Mouse (Mus musculus) cerebellum, postnatal 10 days (tissue): Measurements from ENCODE around the gene Snhg11.
"Not testable (repeated sequence)": the region's sequence is repeated elsewhere in the genome, so short reads cannot be mapped to it uniquely, and the experiment has no call there.

Source experiments
- DNase-seq, 2 experiments: peaks; one replicate each; pipeline ENCODE4 v3.0.0; 2021; ENCODE audit warnings: mixed read lengths in 2 of 2

Snhg11 gene

DNA sequence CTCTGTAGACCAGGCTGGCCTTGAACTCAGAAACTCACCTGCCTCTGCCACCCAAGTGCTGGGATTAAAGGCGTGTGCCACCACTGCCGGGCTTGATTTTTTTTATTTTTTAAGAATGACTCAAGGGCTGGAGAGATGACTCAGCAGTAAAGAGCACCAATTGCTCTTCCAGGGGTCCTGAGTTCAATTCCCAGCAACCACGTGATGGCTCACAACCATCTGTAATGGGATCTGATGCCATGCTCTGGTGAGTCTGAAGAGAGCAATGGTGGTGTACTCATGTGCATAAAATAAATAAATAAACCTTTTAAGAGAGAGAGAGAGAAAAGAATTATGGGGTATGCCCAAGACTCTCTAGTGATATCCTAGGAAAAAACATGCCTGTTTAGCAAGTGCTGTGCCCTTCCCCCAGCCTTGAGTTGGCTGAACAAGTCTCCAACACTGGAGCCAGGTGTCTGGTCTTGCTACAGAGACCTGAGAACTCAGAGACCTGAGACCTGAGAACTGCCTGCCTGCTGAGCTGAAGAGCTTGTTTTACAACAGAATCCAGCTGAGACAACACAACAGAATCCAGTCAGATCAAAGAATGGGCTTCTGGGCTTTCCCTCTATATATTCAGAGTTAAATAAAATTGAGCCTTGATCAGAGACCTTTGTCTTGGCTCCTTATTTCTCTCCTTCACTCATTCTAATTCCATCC lies 5.8 kb upstream of the Snhg11 start:
- DNase-seq = no peak

DNA sequence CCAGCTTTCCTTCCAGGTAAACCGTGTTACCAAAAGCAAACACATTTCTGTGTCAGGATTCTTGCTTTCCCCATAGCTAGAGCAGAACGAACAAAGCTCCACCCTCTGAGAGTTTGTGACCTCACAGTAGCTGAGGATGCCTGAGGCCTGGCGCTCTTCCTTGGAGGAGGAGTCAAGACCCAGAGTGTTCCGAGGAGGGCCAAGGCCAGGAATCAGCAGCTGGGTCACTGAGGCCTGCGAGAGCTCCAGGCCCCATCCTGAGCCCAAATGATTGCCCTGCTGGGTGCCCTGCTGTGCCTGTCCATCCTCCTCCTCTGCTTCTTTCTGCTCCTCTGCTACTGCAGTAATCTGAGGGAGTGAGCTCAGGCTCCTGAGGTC lies 5.3 kb upstream of the Snhg11 start:
- no peak for DNase-seq

DNA sequence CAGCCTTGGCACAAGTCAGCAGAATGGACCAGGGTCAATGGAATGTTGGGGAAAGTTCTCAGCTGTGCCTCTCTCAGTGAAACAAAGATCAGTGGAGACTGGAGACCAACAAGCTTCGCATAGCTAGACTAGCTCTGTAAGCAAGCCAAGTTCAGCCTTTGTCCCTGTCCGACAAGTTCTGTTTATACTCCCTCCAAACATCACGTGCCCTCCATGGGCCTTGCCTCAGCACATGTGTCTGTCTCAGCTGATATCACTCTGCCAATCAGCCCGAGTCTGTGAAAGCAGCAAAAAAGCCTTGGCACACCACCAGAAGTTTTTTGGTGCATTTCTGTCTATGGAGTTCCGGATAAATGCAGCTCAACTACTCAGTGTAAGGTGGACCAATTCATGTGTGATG lies 2.4 kb upstream of the Snhg11 start:
- DNase-seq = no peak

DNA sequence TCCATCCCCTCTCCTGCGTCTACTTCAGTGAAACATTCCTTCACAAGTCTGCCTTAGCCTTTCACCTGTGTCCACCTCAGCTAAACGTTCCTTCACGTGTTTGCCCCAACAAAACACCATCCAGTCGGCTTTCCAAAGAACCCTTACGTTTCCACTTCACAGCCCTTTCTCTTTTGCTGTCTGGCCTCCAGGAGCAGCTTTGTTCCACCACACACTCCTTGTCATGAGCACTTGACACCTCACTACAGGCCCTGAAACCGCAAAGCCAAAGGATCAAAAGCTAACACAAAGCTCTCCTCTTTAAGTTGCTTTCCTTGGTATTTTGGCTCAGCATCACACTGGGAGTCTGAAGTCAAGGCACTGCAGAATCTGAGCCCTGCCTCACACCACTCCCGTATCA lies 1.9 kb upstream of the Snhg11 start:
- DNase-seq = no peak

DNA sequence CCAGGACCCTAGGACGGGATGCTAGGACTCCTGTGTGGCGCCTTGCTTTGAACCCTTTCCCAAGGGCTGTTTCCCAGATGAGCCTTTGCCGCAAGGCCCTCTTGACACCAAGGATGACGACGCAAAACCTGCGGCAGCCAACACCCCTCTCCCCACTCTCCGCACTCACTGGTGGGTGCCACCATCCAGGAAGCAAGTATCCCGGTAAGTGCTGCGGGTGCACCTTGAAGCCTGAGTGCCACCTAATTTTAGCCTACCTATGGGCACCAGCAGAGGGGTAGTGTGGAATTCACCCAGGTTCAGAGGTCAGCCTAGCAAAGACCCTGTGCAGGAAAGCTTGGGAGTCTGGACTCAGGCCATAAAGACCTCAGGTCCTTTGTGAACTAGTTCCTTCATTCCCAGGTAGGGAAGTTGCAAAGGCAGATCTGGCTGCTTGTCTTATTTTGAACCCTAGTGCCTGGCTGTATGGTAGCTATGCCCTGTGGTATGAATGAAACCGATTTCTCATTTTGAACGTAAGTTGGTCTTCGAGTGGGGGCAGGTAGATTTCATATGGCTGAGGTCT lies 767 bp downstream of the Snhg11 start:
- DNase-seq = no peak

DNA sequence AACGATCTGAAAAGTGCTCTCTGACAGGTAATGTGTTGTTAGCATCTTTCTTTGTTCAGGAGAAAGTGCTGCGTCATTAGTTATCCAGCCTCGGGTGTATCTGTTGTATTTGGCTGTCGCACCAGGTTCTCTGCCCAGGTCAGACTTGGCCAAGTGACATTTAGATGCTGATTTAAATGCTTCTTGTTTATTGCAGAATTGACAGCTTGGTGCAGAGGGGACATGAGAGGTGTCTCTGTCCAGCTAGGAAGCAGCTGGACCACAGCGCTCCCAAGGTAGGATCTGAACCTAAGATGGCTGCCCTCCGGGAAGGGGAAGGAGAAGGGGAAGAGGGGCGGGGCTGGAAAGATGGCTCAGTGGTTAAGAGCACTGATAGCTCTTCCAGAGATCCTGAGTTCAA lies 1.4 kb downstream of the Snhg11 start:
- no peak for DNase-seq

DNA sequence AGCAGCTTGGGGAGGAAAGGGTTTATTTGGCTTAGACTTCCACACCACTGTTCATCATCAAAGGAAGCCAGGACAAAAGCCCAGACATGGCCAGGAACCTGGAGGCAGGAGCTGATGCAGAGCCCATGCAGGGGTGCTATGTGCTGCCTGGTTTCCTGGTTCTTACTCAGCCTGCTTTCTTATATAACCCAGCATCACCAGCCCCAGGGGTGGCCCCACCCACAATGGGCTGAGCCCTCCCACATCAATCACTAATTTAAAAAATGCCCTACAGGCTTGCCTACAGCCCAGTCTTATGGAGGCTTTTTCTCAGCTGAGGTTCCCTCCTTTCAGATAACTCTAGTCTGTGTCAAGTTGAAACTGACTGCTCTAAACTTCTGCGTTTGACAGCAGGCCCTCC lies 2.4 kb downstream of the Snhg11 start:
- no peak for DNase-seq

DNA sequence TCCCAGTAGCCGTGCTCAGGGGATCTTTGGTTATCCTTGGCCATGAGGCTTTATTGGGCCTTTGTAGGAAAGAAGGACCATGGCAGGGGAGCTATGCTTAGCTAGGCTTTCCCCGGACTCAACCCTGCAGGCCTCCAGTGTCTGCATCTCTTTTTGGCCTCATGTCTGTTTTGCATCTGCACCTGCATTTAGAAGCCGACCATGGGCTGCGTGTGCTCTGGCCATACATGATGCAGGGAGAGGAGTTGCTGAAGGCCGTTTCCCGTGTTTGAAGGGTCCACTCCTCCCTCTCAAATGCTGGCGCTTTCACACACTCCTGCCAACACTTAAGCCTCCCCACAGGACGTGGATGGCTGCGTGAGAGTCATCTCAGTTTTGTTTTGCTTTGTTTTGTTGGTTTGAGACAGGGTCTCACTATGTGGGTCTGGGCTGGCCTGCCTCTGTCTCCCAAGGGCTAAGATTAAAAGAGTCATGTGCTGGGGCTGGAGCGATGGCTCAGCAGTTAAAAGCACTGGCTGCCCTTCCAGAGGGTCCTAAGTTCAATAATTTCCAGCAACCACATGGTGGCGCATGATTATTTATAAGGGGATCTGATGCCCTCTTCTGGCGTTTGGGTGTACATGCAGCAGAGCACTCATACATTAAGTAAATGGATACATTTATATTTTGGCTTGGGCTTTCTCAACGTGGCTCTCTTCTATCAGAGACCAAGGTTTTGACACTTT lies 4.1 kb downstream of the Snhg11 start:
- DNase-seq = peak; percentile 84 to 86

DNA sequence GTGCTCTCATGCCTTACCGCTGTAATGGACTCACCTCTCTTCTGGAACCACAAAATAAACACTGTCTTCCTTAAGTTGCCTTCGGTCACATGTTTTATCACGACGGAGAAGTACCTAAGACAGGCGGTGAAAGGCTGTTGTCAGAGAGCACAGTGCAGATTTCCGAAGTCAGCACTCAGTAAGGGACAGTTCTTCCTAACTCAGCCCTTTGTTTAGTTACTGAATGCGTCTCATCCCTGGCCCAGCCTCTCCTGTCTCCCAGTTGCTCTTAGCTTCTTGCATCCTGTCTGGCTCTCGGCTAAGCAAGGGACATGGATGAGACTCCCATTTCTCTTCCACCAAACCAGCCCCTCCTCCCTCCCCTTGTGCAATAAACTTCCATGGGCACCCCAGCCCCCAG lies 10.6 kb downstream of the Snhg11 start:
- DNase-seq = no peak

DNA sequence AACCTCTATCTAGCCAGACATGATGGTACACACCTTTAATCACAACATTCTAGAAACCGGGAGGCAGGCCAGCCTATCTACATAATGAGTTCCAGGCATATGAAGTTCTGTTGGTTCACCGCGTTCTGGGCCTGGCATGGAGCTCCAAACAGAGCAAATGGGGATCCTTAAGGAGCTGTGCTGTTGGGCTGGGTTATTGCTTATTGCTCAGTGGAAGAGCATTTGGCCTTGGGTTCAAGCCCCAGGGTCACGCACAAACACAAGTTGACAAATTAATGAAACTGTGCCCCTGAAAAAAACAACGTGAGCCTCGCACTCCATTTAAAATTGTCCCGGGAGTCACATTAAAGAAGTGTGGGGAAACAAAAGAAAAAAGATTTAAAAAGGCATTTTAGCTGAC lies 14.0 kb downstream of the Snhg11 start:
- no peak for DNase-seq

DNA sequence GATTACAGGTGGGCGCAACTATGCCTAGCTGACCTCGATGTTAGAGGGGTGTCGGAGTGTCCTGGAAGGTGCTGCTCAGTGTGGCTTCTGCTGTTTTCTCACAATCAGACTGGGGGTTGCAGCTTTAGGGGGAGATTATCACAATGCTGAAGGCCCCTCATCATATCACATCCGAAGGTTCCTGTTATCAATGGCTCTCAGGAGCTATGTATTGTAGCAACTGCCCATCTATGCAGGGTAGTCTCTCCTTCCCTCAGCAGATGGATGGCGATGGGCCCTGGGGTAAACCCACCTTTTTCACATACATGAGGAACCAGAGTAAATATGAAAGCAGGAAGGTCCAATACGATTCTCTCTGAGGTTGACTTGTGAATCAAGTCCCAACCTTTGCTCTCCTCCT lies 20.9 kb downstream of the Snhg11 start:
- no peak for DNase-seq

DNA sequence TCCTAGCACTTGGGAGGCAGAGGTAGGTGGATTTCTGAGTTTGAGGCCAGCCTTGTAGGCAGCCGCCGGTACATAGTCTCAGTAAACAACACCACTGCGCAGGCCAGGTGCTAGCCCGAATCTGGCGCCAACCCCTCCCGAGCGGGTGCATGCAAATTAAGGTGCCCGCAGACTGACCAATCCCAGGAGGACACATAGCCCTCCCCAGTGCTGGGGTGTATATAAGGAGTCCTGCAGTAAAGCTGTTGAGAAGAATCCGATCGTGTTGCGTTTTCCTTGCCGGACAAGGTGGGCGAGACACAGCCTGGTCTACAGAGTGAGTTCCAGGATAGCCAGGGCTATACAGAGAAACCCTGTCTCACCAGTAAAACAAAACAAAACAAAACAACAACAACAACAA lies 21.7 kb downstream of the Snhg11 start:
- not testable (repeated sequence) for DNase-seq

DNA sequence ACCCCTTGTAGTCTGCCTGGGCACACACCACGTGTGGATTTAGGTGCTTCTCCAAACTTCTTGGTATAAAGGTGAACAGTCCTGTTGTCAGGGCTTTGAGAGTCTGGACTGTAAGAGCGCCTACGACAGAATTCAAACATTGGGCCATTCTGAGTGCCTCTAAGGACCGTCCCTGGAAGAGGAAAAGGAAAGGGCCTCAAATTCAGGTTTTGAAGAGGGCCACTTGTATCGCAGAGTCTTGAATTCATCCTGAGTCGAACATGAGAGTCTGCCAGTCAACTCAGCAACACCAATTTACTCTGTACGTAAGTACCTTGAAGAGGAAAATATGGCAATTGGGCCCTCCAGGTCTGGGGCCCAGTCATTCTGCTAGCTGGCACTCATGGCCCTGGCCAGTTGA lies 27.5 kb downstream of the Snhg11 start:
- DNase-seq = no peak

DNA sequence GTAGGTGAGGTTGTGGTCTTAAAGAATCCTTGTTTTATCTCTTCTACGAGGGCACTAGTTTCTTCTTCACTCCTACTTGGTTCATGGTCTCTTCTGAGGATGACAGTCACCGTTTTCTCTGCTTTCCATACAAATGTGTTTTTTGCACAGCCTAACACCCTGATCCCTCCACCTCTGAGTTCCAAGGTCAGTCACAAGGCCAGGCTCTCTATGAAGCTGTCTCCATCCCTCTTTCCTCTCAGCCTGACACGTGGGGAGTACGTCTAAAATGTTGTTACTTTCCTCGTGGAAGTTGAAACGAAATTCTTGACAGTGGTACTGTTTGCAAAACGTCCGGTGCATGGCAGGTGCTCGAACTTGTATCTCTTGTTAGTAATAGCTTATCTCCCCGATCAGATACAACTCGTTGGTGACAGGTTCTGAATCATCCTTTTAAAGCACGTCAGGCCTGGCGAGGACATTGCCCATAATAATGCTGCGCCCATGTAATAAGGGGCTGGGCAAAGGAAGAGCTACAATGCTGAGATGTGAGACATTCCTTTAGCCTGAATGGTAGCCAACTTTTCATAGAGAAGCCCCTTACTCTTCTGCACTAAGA lies 33.7 kb downstream of the Snhg11 start:
- DNase-seq = no peak

DNA sequence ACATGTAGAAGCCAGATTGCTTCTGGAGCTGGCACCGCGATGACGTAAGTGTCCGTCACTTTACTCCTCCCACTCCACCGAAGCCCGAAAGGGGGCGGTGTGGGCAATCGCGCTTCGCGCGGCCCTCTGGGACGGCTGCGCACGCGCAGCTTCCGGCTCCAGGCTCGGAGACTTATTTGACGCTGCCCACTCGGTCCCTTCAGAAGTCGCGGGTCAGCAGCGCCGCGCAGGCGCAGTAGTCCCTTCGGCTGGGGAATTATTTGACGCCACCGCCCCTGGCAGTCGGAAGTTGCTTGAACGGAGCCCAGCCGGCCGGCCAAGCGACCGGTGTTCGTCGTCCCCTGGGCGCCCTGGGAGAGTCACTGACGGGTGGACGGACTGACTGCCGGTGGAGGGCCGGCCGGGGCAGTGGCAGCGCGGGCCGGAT lies 34.2 kb downstream of the Snhg11 start, which contains the start of gene Ralgapb:
Gene Ralgapb, plus strand, starts transcription at position 254 of the 427 bp plus-strand sequence.
- DNase-seq = peak; percentile 99

DNA sequence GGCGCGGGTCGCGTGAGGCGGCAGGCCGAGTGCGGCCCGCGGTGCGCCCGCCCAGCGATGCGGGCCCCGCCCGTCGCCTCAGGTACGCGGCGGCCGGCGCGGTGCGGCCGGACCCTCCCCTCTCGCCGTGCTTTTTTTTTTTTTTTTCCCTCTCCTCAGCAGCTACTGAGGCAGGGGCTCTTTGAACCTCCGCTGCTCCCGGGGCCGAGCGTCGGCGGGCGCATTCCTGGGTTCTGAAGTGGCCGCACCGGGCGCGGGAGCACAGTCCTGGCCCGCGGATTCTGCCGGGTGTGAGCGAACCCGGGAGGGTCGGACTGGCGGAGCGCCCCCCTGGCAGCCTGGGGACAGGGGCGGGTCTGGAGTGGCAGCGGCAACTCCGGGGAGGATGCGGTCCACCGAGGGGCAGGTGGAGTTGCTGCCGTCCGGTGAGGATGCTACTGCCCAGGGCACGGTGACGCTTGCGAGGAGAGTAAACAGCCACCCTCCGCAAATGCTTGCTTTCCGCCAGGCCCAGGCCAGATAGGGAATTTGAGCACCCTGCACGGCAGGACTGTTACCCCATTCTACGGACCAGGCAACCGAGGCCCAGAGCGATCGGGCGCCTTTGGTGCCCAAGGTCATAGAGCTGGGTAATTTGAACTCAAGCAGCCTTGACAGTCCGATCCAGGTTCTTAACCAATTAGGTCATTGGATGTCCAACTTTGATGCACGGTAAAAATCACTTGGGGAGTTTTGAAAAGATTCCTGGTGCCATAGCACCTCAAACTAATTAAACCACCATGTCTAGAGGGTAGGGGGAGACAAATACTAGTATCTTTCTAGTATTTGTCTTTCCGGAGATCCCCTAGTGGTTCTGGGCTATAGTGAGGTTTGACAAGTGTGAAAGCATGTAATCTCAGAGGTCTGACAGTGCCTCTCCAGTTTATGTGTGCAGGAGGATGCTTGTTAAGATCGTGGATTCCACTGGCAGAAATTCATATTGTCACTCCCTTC lies 34.9 kb downstream of the Snhg11 start:
- DNase-seq = peak; percentile 67 to 68

DNA sequence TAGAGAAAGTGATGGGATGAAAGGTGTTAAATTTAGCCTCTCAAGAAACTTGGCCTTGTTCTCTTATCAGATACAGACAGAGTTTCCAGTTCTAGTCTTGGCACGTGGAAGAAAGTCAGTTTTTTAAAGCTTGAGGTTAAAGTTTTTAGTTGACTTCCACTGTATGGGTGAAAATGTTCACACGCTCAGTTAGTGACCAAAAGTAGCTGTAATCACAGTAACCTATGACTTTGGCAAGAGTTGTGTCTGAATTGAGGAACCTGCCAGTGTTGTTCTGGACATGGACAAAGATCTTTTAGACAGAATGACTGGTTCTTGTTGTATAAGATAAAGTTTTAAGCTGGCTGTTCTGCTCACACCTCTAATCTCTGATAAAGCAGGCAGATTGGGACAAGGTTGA lies 37.8 kb downstream of the Snhg11 start:
- DNase-seq = no peak

DNA sequence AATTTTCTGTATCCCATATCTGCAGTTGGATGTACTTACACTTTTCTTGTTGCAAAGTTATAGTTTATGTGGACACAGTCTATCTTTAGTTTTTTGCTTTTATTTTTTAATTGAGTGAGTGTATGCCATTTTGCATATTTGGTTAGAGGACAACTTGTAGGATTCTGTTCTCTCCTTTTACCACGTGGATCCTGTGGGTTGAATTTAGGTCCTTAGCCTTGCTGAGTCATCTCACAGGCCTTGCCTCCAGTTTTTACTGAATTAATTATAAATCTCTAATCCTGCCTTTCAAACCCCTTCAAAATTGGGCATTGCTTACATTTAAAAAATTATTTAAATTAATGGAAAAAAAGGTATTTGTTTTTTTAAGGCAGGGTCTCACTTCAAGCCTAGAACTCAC lies 40.4 kb downstream of the Snhg11 start:
- DNase-seq = no peak

DNA sequence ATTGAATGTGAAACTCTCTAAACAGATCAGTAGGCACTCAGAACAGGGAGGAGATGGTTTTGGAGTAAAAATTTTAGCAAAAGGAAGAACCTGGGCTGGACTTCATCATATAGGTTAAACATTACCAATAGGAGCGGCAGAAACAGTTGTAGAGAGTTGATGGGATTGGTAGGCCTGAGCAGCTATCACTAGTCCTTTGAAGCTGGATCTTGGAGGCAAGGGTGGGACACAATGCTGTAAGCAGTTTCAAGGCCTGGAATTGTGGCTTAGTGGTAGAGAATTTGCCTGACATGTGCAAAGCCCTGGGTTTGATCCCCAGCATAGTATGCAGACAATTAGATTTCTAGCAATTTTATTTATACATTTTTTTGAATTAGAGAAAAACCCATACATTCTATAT lies 43.2 kb downstream of the Snhg11 start:
- no peak for DNase-seq
